Mouse (Mus musculus) G1E (cell line): ENCODE data around the gene Qrich1. TPM values are rescaled to one million over a fixed set of nuclear protein-coding genes. Genes with fewer than 3 reads are reported as not detected.

Experiments
- ATAC-seq: 2 replicates; pipeline ENCODE4 v1.8.0; 2016; ENCODE audit warnings: mild to moderate bottlenecking; ENCODE audit not compliant: insufficient number of reproducible peaks, poor library complexity, low FRiP score, severe bottlenecking; ENCODE audit errors: extremely low read depth
- DNase-seq: peaks from one replicate; pipeline ENCODE4 v3.0.0; 2012; ENCODE audit warnings: low spot score
- H3K27me3 ChIP-seq: 2 replicates; pipeline ENCODE4 v1.6.1; 2012; ENCODE audit warnings: mild to moderate bottlenecking, low read length, inconsistent platforms; ENCODE audit not compliant: insufficient read depth
- H3K36me3 ChIP-seq: replicated peaks from 2 replicates; pipeline ENCODE3; 2012; ENCODE audit warnings: mild to moderate bottlenecking, inconsistent platforms
- H3K4me1 ChIP-seq: 2 replicates; pipeline ENCODE4 v1.6.1; 2012; ENCODE audit warnings: low read depth, low read length, inconsistent platforms, mixed read lengths; ENCODE audit not compliant: insufficient read depth
- H3K4me3 ChIP-seq: 2 replicates; pipeline ENCODE4 v1.5.1; 2012; ENCODE audit warnings: low read depth, mild to moderate bottlenecking, inconsistent platforms, low read length, moderate library complexity, mixed read lengths
- H3K9me3 ChIP-seq: replicated peaks from 2 replicates; pipeline ENCODE4 v1.6.1; 2012; ENCODE audit warnings: inconsistent platforms
- CTCF ChIP-seq: IDR thresholded peaks from 2 replicates; pipeline ENCODE4 v1.5.1; 2012; ENCODE audit warnings: low read depth, low read length, inconsistent platforms, mixed read lengths
- GATA1 ChIP-seq: IDR thresholded peaks from 2 replicates; pipeline ENCODE4 v1.6.1; 2012; ENCODE audit warnings: borderline replicate concordance, low read length, inconsistent platforms, mixed read lengths
- GATA2 ChIP-seq: IDR thresholded peaks from 2 replicates; pipeline ENCODE4 v1.6.1; 2012; ENCODE audit warnings: low read depth, low read length, inconsistent platforms, borderline replicate concordance
- POLR2AphosphoS5 ChIP-seq: IDR thresholded peaks from 2 replicates; pipeline ENCODE4 v1.6.1; 2012; ENCODE audit warnings: low read depth, low read length, inconsistent platforms; ENCODE audit not compliant: insufficient replicate concordance
- TAL1 ChIP-seq: conservative IDR thresholded peaks from 2 replicates; pipeline ENCODE4 v1.6.1; 2012; ENCODE audit warnings: low read depth, low read length, inconsistent platforms, mixed read lengths
- polyA plus RNA-seq: library from polyadenylated mRNA; stranded (reverse); fragments of >175 nt; gene quantifications from 2 replicates; pipeline ENCODE4 v1.2.3, GENCODE M21; 2012
- total RNA-seq, 2 experiments: library from RNA; stranded (forward) in 1 of 2; stranded (reverse) in 1 of 2; fragments of 200-1000 nt in 1 of 2; fragments of >200 nt in 1 of 2; fragmentation: Nextera tagmentation in 1 of 2; gene quantifications; 2 replicates each; pipeline ENCODE4 v1.2.3; 2014 to 2017

The Qrich1 gene
- total RNA-seq (2014; fragmentation: Nextera tagmentation): 179 and 214 TPM in 2 replicates
- 150 and 161 TPM in 2 replicates for total RNA-seq (2017)
- 99.7 and 143 TPM in 2 replicates for polyA plus RNA-seq

DNA sequence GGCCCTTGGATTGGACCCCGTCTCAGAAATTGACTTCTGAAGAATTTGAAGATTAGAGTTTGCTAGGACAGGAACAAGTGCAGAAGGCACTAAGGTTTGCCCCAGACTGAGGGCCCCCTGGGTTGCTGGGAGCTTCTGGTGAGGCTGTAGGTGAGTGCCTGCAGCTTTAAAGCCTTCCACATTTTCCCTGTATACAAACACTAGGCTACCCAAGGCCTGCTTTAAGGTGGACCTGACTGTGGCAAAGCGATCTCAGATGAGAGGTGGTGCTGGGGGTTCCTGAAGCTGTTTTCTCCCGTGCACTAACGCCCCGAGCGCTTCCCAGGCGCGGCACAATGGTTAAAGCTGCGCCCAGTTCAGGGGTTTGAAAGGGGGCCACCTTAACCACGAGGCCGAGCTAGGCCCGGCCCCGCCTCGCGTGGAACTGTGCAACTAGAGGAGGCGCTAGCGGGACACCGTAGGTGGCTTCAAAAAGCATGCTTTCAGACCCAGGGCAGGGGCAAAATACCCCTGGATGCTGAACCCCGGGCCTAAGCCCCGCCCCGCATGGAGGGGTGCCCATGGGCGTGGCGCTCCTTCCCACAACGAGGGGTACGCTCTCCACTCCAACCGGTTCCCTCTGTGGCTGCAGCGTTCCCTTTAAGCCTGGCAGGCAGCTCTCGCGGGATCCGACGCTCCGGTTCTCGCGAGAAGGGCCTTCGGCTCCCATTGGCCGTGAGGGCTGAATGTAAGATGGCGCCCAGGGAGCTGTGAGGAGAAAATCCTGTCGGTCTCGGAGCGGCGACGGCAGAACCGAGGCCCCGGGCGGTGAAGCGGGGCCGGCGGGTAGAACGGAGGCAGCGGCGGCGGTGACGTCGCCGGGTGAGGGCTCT is at the start of gene Qrich1:
Gene Qrich1 (plus strand): TSS at position 427 of the 872 bp plus-strand sequence.
- Histone ChIP-seq H3K27me3 (no peaks in the 10 kb centered on the region), H3K36me3 (peaks cover 69% of the 10 kb centered on the region), H3K4me3 (peak within 1 kb of the TSS; percentile 96), H3K9me3 (no peaks in the 10 kb centered on the region), H3K4me1 (peaks cover 45% of the 10 kb centered on the region)
- peak; percentile 89 for DNase-seq
- TF ChIP-seq CTCF (no peak), GATA1 (no peak), GATA2 (no peak), TAL1 (no peak), POLR2AphosphoS5 (no peak)
- ATAC-seq: peak; percentile 92

DNA sequence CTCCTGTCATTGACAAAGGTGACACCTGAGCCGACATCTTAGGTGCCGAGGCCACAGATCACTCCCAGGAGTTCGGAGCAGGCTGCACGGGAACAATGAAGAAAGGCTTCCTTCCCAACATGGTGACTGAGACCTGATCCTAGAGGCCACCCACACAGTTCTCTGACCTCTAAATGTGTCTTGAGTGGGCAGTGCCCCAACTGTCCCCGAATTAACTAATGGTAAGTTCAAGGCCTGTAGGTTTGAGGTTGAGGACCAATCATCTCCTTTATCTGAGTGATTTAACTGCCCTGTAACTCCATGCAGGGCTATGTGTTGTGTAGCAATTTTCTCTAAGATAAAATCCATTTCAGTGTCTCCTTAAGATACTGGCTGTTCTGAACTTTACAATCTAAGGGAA is 47.2 kb upstream of the Qrich1 start:
- peaks cover 4% of the 10 kb centered on the region for H3K27me3 ChIP-seq
- no peak for ATAC-seq
- TF ChIP-seq POLR2AphosphoS5: no peak
- TF ChIP-seq GATA1: no peak
- TF ChIP-seq GATA2: no peak
- TF ChIP-seq TAL1: no peak
- no peak for TF ChIP-seq CTCF

DNA sequence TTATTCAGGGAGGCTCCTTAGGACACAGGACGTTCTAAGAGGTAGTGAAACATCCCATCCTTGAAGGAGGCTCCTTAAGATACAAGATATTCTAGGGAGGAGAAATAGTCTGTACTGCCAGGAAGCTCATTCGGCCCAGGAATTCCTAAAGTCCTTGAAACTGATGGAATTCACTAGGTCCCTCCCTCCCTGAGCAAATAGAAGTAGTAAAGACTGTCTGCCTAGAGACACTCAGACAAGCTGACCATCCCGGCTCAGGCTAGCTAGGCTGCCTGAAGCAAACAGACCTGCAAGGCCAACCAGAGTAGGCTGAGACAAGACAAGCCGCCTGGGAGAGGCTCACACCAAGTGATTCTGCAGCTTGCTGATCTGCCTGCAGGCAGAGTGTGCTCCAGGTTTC is 46.8 kb upstream of the Qrich1 start:
- ATAC-seq (no peak), DNase-seq (no peak)
- Histone ChIP-seq H3K9me3 (no peaks in the 10 kb centered on the region), H3K4me3 (no peak overlapping the region), H3K4me1 (no peaks in the 10 kb centered on the region), H3K36me3 (peaks cover 19% of the 10 kb centered on the region), H3K27me3 (peaks cover 5% of the 10 kb centered on the region)
- TF ChIP-seq GATA2: no peak

More for the DNA sequence above, 47.2 kb upstream of the Qrich1 start:
- no peaks in the 10 kb centered on the region for H3K4me1 ChIP-seq
- H3K9me3 ChIP-seq: no peaks in the 10 kb centered on the region
- peaks cover 23% of the 10 kb centered on the region for H3K36me3 ChIP-seq
- no peak overlapping the region for H3K4me3 ChIP-seq
- DNase-seq: no peak

- peaks cover 10% of the 10 kb centered on the region for H3K4me1 ChIP-seq
- no peak for DNase-seq
- H3K4me3 ChIP-seq: no peak overlapping the region
- no peaks in the 10 kb centered on the region for H3K36me3 ChIP-seq
- no peaks in the 10 kb centered on the region for H3K9me3 ChIP-seq
- TF ChIP-seq GATA1 (no peak), CTCF (no peak), POLR2AphosphoS5 (no peak), TAL1 (no peak), GATA2 (no peak)
- no peak for ATAC-seq
- peaks cover 32% of the 10 kb centered on the region for H3K27me3 ChIP-seq
Measured at GRCm38 (mm10) chr9:108474528-108474927, 42.1 kb upstream of the Qrich1 start.

DNA sequence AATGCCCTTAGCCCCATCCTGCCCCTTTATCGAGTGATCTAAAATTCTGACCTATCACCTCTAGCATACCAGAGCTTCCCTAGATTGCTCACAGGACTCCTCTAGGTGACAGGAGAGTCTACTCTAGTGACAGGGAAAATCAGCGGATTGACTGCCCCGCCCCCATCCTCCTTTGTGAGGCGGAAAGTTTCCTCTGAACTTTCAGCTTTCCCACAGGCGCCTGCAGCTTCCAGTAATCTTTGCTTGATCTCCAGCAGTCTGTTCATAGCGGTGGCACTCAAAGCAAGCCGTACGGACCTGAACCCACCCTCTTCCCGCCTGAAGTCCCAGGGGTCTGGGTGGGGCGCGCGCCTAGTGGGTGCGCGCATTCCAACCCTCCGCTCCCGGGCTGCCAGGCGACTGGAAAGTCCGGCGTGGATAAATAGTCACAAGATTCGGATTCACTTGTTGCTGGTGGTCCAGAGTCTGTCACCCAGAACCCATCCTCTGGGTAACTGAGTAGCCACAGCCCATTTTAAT is 37.9 kb upstream of the Qrich1 start:
- H3K4me1 ChIP-seq: peaks cover 19% of the 10 kb centered on the region
- DNase-seq (no peak), ATAC-seq (no peak)
- TF ChIP-seq GATA2 (no peak), POLR2AphosphoS5 (no peak), CTCF (no peak), TAL1 (no peak), GATA1 (no peak)
- no peaks in the 10 kb centered on the region for H3K36me3 ChIP-seq
- peaks cover 70% of the 10 kb centered on the region for H3K27me3 ChIP-seq
- peak overlapping the region; percentile 44; the same call in 1 of the 2 replicates for H3K4me3 ChIP-seq
- no peaks in the 10 kb centered on the region for H3K9me3 ChIP-seq

- Histone ChIP-seq H3K9me3 (no peaks in the 10 kb centered on the region), H3K4me3 (peak overlapping the region; percentile 44; the same call in 1 of the 2 replicates), H3K27me3 (peaks cover 73% of the 10 kb centered on the region), H3K36me3 (no peaks in the 10 kb centered on the region), H3K4me1 (peaks cover 22% of the 10 kb centered on the region)
- DNase-seq (no peak), ATAC-seq (no peak)
- TF ChIP-seq POLR2AphosphoS5: no peak
- no peak for TF ChIP-seq GATA2
- TF ChIP-seq TAL1: no peak
- no peak for TF ChIP-seq CTCF
- TF ChIP-seq GATA1: no peak
Measured at GRCm38 (mm10) chr9:108479241-108479640, 37.4 kb upstream of the Qrich1 start.
